Mouse (Mus musculus) left cerebral cortex, adult 9 months (tissue): ENCODE measurements around the gene Nphs1.
"Not testable (repeated sequence)": the region's sequence is repeated elsewhere in the genome, so short reads cannot be mapped to it uniquely, and the experiment has no call there.

Source experiments
- DNase-seq, 2 experiments: peaks; one replicate each; pipeline ENCODE4 v3.0.0; 2022; ENCODE audit warnings: low spot score in 2 of 2

The Nphs1 gene

DNA sequence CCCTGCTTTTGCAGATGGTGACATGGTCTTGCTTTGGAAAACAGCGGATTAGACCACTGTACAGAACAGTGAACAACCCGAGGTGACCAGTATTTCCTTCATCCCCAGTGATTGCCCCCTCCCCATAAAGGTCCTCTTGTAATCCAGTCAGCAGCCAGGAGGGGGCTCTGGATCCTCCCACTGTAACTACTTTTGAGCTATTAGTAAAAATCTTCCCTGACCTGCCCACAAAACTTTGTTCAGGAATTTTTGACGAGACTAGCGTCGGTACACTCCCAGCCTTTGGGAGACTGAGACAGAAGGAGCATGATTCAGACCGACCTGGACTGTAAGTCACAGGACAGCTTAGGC is 32.8 kb downstream of the Nphs1 start:
- no peak for DNase-seq

GRCm38 (mm10) chr7:30492765-30493164 is 34.6 kb downstream of the Nphs1 start:
- DNase-seq = peak in 1 of 2 experiments; percentile 77

- no peak for DNase-seq
Measured at GRCm38 (mm10) chr7:30493401-30493931, 35.4 kb downstream of the Nphs1 start, which contains the start of gene Prodh2. Gene Prodh2, plus strand, starts transcription at chr7:30493622.

DNA sequence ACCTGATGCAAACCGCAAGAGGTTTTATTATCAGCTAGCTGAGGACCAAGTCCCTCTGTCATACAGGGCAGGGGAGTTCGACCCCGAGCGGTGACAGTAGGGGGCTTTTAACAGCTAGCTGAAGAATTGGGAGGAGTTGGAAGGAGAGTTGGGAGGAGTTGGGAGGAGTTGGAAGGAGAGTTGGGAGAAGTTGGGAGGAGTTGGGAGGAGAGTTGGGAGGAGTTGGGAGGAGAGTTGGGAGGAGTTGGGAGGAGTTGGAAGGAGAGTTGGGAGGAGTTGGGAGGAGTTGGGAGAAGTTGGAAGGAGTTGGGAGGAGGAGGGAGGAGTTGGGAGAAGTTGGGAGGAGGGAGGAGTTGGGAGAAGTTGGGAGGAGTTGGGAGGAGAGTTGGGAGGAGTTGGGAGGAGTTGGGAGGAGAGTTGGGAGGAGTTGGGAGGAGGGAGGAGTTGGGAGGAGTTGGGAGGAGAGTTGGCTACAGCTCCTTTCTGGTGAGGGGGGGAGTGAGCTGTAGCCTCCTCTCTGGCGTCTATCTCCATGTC is 37.5 kb downstream of the Nphs1 start:
- DNase-seq = not testable (repeated sequence)

- DNase-seq = not testable (repeated sequence)
Measured at GRCm38 (mm10) chr7:30501159-30501558, 43.0 kb downstream of the Nphs1 start.

GRCm38 (mm10) chr7:30508061-30508460 is 49.9 kb downstream of the Nphs1 start:
- no peak for DNase-seq

- no peak for DNase-seq
Measured at GRCm38 (mm10) chr7:30515003-30515760, 57.1 kb downstream of the Nphs1 start.

GRCm38 (mm10) chr7:30518325-30518724 is 60.2 kb downstream of the Nphs1 start:
- no peak for DNase-seq

- no peak for DNase-seq
Measured at GRCm38 (mm10) chr7:30520396-30520795, 62.3 kb downstream of the Nphs1 start.

DNA sequence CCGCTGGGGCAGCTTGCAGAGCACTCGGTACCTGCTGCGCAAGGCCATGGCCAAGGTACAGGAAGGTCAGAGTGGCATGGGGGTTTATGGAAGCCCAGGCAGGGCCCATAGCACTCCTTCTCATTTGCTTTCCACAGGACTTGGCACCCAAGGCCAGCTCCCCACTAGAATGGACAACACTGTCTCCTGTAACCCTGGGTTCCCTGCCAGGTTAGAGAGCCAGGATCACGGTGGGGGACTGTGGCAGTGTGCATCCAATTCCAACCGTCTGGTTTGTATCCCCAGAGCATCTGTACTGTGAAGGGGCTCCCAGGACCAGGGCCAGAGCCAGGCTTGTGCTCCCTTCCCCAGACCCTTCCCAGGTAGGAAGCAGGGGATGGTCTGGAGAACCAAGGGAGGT is 62.7 kb downstream of the Nphs1 start:
- DNase-seq = no peak

- DNase-seq = no peak
Measured at GRCm38 (mm10) chr7:30522871-30523270, 64.8 kb downstream of the Nphs1 start.

DNA sequence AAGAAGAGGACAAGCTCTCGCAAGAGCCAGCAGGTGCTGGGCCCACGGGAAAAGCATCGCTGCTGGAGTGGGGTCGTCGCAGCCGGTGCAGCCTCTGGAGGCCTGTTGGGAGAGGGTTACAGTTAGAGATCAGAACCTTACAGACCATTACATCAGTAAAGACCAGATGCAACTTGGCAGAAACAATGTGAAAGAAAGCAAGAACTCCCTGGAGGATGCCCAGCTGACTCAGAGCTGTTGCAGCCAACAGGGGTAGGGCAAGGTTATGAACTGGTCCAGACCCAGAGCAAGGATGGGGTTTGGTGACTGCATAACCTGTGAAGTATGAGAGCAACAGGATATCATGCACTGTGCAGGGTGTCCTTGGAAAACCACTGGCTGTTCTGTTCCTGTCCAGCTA is 66.4 kb downstream of the Nphs1 start:
- no peak for DNase-seq

DNA sequence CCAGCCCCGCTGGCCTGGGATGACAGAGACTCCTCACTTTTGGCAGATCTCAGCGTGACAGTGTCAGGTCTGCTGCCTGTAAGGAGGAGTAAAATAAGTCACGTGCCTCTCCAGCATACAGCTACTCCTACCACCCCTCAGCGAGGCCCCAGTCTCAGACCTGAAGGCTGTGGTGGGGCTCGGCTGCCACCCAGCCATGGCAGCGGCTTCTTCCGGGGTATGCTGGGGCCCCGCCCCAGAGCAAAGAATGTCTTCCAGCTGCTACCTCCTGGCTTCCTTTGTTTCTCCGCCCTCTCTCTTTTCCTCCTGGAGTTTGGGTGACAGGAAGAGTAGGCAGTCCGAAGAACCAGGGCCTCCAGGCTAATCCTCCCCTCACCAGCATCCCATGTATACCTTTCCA is 67.8 kb downstream of the Nphs1 start:
- DNase-seq = no peak

DNA sequence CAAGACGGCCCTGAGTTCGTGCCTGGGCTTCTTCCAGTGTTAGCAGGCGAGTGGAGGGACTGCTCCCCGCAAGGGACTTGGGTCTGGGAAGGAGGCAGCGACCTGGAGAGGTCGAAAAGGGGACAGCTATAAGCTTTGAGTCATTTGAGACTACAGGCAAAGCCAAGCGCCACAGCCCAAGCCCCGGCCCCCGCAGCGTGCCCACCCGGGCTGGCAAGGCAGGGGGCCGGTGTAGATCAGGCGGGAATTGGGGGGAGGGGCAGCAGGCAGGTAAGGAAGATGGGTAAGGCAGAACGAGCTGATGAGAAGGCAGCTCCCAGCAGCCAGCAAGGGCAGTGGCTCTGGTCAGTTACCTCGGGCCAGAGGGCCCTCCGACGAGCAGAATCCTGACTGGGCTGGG is 68.3 kb downstream of the Nphs1 start:
- DNase-seq = no peak

DNA sequence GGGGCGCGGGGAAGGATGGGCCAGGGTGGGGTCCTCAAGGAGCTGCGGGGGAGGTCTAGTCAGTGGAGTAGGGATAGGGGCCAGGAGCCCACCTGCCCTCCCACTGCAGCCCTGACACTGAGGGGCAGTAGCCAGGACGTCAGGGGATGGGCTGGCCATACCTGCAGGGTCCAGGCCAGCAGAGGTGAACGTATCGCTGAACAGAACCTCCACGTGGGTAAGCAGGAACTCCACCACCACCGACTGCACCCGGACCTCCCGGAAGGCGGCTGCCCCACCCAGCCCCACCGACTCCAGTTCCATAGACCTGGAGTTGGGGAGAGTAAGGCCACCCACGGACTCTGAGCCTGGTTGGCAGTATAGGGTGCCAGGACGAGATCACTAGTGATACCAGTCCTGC is 68.9 kb downstream of the Nphs1 start:
- DNase-seq = no peak

DNA sequence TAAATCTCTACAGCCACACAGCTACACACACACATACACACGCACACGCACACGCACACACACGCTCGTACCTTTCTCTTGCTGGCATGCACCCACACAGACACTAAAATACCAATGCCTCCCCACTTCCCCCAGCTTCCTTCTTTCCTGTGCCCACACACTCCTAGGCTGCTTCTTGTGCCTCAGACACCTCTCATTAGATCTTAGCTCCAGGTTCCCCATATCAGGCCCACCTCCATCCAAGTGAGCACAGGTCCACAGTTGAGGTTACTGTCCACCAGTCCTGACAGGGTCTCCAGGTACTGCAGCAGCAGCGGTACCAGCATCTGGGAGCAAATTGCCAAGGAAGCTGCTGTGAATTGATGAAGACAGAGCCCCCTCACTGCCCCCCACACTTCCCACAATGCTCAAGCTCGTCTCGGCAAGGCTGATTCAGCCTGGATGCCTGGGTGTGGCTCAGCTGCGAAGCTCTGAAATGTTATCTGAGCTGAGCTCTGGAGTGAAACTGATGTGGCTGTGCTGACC is 73.2 kb downstream of the Nphs1 start:
- peak; percentile 80 to 83 for DNase-seq

DNA sequence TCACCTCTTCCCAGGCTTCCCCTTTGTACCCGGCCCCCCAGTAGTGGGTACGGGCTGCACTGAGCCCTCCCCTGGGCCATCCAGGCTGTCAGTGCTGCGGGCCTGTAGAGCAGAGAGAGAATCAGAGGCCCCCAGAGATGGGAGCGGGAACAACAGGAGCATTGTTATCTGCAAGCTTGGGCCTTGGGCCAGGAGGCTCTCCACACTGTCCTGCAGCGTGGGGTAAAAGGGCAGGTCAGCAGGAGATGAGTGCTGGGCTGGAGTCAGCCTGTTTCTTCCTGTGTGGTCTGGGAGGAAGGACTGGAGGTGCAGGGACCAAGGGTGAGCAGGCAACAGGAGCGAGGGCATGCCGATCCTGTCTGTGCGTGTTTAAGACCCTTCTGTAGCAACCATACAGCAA is 74.8 kb downstream of the Nphs1 start:
- no peak for DNase-seq

DNA sequence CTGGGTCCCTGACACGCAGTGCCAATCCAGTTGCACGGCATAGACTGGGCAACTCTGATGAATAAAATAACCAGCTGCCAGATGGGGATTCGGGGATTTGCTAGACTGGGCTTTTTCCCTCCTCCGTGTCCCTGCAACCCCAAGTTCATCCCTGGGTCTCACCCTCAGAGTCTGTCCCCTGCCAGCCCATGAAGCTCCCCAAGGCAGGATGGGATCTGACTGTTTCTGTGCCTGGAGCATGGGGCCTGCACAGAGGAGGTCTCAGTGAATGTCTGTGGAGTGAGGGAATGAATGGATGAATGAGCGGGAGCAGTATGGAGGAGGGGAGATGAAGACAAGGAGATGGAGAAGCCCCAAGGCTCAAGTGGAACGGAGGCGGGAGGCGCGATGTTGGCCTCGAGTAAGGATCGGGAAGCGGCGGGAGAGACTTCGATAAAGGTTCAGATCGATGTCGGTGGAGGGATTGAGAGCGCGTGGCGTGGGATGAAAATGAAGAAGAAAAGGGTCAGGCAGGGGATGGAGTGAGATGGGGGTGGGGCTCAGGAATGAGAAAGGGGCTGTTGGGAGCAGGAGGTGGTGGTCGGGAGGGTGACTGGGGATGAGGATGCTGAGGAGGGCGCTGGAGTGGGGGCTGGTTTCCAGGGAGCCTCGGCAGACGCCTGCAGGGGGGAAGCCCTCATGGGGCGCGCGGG is 76.0 kb downstream of the Nphs1 start:
- peak in 1 of 2 experiments; percentile 57 for DNase-seq

DNA sequence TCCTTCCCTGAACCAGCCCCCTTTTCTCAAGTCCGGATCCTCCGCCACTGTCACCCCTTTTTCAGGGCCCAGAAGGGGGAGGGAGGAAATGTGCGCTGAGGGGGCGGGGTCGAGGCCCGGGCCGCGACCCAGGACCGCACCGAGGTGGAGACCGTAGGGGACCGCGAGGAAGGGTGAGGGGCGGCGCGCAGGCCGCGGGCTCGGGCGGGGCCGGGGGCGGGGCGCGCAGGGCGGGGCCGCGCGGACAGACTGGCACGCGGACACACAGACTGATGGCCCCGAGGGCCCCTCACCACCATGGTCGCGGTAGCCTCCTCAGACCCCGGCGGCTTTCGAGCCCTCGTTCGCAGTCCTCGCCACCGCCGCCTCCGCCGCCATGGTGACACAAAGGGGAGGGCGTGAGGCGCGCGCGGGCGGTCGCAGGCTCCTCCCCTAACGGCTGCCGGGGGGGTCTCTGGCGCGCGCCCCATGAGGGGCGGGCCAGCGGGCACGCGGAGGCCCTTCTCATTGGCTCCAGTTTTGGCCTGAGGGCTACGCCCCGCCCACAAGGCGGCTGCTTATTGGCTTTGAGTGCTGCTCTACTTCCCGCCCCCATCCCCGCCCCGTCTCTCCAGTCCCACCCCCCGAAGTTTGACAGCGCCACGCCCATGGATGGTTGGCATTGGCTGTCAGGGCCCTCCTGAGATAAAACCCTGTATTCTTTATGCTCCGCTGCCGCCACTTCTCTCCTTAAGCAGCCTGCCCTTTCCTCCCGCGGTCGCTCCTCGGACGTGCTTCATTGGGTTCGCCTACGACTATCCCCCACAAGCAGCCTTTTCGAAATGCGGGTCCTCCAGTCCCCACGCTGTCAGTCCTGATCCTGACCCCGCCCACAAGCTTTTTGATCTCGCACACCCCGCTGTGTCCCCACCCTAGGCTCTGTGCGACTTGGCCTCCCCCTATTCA is 76.8 kb downstream of the Nphs1 start, which contains the start of gene Arhgap33:
Arhgap33 (minus strand) TSS at position 428 of the 945 bp plus-strand sequence.
- peak; percentile 92 to 97 for DNase-seq
